Mouse (Mus musculus): ENCODE results near the gene Col5a1.
A peak's percentile ranks its signal among the peaks of the same experiment; 100 is the strongest.

Col5a1 gene

GRCm38 (mm10) chr2:27886608-27887460 lies 609 bp downstream of the Col5a1 start:
- no peak for DNase-seq

- DNase-seq: no peak
Observed at GRCm38 (mm10) chr2:27887461-27888264, 1.4 kb downstream of the Col5a1 start.

- no peak for DNase-seq
Observed at GRCm38 (mm10) chr2:27888603-27889545, 2.6 kb downstream of the Col5a1 start.

GRCm38 (mm10) chr2:27891922-27892541 lies 5.8 kb downstream of the Col5a1 start:
- no peak for DNase-seq

- DNase-seq: no peak
Observed at GRCm38 (mm10) chr2:27893015-27893414, 6.8 kb downstream of the Col5a1 start.

DNA sequence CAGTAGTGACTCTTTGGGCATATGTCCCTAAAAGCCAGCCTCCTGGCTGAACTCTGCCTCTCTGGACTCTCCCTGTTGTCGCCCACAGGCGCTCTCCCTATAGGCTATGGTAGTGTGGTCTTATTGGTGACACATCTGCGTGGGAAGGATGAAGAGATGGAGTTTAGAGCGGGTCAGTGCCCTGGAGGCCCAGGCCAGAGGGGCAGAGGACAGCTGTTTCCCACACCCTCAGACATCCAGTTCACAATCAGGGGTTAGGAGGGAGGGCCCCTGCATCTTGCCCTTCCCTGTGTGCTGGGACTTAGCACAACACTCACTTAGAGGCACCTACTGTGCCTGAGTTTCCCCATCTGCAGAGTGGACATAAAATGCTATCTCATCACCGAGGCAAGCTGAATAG lies 8.8 kb downstream of the Col5a1 start:
- no peak for DNase-seq

DNA sequence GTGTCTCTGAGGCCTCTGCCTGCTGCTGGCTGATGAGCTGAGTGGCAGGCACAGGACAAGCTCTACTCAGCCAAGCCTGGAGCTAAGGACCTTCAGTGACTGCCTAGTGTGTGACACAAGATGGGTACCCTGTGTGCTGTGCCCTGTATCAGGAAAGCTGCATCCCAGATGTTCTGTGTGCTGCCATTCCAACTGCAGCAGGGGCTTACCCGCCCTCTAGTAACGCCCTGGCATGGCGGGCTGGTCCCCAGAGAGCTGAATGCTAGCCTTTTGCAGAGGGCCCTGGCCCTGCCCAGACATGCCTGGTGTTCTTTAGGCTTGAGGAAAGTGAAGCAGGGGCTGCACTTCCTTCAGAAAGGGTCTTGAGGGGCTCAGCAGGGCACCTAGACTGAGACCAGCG lies 9.4 kb downstream of the Col5a1 start:
- no peak for DNase-seq

GRCm38 (mm10) chr2:27897161-27897560 lies 10.9 kb downstream of the Col5a1 start:
- DNase-seq: no peak

DNA sequence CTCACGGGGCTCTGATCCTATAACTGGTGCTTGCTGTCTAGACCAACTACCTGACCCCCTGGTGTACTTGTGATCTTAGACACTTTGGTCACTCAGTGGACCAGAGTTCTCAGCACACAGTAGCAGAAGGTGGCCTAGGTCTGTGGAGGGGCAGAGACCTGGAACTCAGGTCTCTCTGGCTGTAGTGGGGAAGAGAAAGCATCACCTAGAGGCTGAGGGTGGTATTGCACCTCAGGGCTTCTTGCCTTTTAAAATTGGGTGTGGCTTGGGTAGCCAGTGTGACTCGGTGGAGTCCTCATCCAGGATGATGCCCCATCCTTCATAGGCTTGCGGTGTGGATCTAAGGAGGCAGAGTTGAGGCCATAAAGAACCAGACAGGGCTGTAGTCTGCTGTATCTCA lies 13.7 kb downstream of the Col5a1 start:
- DNase-seq: peak; percentile 21 to 38

- no peak for DNase-seq
Observed at GRCm38 (mm10) chr2:27901076-27901475, 14.9 kb downstream of the Col5a1 start.

- DNase-seq: no peak
Observed at GRCm38 (mm10) chr2:27901525-27902245, 15.5 kb downstream of the Col5a1 start.

- no peak for DNase-seq
Observed at GRCm38 (mm10) chr2:27902318-27902717, 16.1 kb downstream of the Col5a1 start.

DNA sequence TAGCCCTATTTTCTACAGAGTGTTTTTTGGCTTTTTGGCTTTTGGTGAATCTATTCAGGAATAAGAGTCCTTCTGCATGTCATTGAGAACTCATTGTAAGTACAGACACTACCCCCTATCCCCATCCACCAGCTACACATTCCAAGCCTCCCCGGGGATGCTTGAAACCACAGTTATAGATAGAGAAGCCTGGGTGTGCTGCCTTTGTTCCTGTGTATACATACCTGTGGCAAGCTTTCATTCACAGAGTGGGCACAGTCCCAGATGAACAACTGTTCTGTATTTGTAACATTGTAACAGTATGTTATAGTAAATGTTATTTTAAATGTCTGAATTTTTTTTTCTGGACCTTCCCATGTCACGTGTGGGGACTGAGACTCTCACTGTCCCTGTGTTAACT lies 19.2 kb downstream of the Col5a1 start:
- no peak for DNase-seq

DNA sequence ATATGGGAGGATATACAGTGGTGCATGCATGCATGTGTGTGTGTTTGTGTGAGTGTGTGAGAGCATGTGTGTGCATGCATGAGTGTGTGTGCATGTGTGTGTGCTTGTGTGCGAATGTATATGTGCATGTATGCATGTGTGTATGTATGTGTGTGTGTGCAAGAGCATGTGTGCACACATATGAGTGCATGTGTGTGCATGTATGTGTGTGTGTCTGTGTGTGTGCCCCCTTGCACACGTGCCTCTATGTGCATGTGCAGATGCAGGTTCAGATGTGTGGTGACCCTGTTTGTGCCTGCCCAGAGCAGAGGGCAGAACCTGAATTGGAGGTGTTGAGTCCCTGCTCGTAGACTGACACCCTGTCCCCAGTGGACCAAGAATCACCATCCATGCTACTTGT lies 24.3 kb downstream of the Col5a1 start:
- DNase-seq: no peak

DNA sequence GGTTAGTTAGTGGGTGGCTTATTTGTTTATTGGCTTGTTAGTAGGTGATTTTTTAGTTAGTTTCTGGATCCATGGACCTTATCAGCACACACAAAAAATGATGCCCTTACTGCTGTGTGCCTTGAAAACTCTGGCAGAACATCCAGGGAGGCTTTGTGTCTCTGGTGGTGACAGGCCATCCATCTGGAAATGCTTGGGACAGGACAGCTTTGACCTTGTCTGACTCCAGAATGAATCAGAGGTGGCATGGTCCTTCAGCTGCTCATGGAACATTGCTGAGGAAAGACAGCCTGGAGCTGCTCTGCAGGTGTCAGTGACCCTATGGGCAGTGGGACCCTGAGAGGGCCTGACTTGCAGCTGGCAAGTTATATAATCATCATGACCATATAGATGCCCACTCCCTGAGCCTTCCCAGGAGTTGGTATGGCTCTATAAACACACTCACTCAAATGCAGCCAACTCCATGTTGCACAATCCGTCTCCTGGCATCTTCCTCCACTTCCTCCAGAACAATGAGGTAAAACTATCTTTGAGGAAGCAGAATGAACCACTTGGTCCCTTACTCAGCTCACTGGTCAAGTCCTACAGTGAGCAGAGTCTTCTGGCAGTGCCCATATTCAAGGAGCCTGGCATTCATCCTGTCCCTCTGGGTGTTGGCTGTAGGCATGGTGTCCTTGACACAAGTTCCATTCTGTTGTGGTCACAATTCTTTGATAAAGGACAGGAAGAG lies 26.5 kb downstream of the Col5a1 start:
- no peak for DNase-seq

- peak in 1 of 2 experiments; percentile 30 for DNase-seq
Observed at GRCm38 (mm10) chr2:27915726-27916125, 29.5 kb downstream of the Col5a1 start.

DNA sequence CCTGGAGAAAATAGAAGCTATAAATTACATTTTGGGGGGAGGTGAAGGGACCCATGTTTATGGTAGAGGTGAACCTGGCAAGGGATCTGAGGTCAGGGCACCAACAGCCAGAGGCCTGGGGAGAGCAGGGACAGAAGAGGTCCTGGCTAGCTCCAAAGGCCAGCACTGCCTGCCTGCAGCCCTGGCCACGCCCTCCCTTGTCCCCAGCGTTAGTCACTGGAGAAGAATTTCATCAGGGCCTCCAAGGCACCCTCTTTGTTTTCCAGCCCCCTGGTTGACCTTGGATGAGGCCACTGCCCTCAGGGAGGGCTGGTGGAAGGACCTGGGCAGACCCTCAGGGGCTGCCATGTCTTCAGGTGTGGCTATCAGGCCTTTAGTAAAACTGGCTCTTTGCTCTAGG lies 30.1 kb downstream of the Col5a1 start:
- no peak for DNase-seq

GRCm38 (mm10) chr2:27917177-27917576 lies 31.0 kb downstream of the Col5a1 start:
- no peak for DNase-seq

- DNase-seq: peak; percentile 67 to 76
Observed at GRCm38 (mm10) chr2:27918106-27918505, 31.9 kb downstream of the Col5a1 start.

GRCm38 (mm10) chr2:27919309-27919850 lies 33.2 kb downstream of the Col5a1 start:
- no peak for DNase-seq

DNA sequence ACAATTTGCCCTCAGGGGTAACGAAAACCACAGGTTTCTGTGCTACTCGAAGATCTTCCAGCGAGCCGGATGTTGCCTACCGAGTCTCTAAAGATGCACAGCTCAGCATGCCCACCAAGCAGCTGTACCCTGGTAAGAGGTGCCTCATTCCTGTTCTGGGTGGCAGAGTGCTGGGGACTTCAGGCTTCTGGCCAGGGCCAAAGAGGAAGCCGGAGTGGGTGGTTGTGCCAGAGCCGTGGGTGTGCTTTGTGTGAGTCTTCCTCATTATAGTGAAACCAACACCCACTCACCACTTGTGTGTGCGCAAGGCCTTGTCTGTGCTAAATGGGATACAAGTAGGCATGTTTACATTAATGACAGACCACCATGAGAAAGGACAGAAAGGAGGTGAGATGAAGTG lies 35.8 kb downstream of the Col5a1 start:
- DNase-seq: no peak

All from cerebellum, adult 18-20 months (tissue).